Mouse (Mus musculus): ENCODE results near the gene Tat. TPM values are rescaled to one million over a fixed set of nuclear protein-coding genes. Genes with fewer than 3 reads are reported as not detected.

Tat gene
- total and polyA plus RNA-seq, 3 experiments: not detected

GRCm38 (mm10) chr8:109945153-109945632, 45.0 kb upstream of the Tat start:
- no peak overlapping the region for H3K4me3 ChIP-seq (replicated peaks in 1 of 3; ENCODE audit: low read depth in 2 of 3, low read length in 2 of 3, poor library complexity in 1 of 3)
- no peak overlapping the region for H3K4me2 ChIP-seq (ENCODE audit: insufficient read depth, low read depth, poor library complexity, severe bottlenecking)
- no peaks in the 10 kb centered on the region for H3K9me3 ChIP-seq (replicated peaks; ENCODE audit: low read length)
- H3K27me3 ChIP-seq (replicated peaks): no peaks in the 10 kb centered on the region
- peaks cover 0 to 7% of the 10 kb centered on the region in 2 experiments; a peak in 1 of 4 replicates for H3K4me1 ChIP-seq (ENCODE audit: control insufficient read depth in 1 of 2, insufficient read depth in 2 of 2)
- no peak overlapping the region for H3K27ac ChIP-seq (ENCODE audit: insufficient read depth, low read depth)
- DNase-seq (ENCODE audit: extremely low read depth): no peak
- no peaks in the 10 kb centered on the region; the same call in 1 of the 2 replicates for H3K79me2 ChIP-seq (replicated peaks; ENCODE audit: control insufficient read depth, extremely low read depth, insufficient read depth, poor library complexity, severe bottlenecking)
- dilution Hi-C loops (cut with MboI; ENCODE audit: extremely low pct_ligation_motif_present, extremely low pct_unique_long_range_greater_than_20kb, low sequenced_read_pairs) (no loop called here), in situ Hi-C loops (cut with MboI; ENCODE audit: low pct_ligation_motif_present, low pct_unique_long_range_greater_than_20kb, low sequenced_read_pairs) (no loop called here)
- no peak for TF ChIP-seq NRF1 (IDR thresholded peaks at IDR 0.05; ENCODE audit: low read depth, low read length)
- no peak for TF ChIP-seq MEF2A (IDR thresholded peaks at IDR 0.05; ENCODE audit: borderline replicate concordance, low read depth, low read length)
- no peak for TF ChIP-seq POLR2AphosphoS2 (IDR thresholded peaks at IDR 0.05; ENCODE audit: low read depth, low read length)
- no peak for TF ChIP-seq HCFC1 (IDR thresholded peaks at IDR 0.05; ENCODE audit: low read depth, low read length)
- H3K36me3 ChIP-seq (replicated peaks in 1 of 2; ENCODE audit: control insufficient read depth in 1 of 2, insufficient read depth in 1 of 2, low read length in 1 of 2): peaks cover 6 to 37% of the 10 kb centered on the region in 2 experiments
- H3K9ac ChIP-seq (ENCODE audit: insufficient read depth, low read depth): no peak overlapping the region

- TF ChIP-seq JUN (IDR thresholded peaks at IDR 0.05; ENCODE audit: insufficient read depth, low read depth, low read length): no peak
- TF ChIP-seq MAFK (IDR thresholded peaks at IDR 0.05; ENCODE audit: insufficient replicate concordance, low read length): no peak
- no peak for TF ChIP-seq UBTF (IDR thresholded peaks at IDR 0.05; ENCODE audit: low read depth, low read length)
- TF ChIP-seq MEF2A (IDR thresholded peaks at IDR 0.05; ENCODE audit: borderline replicate concordance, low read depth, low read length): no peak
- TF ChIP-seq MAZ (IDR thresholded peaks at IDR 0.05; ENCODE audit: low read depth, low read length): no peak
- TF ChIP-seq USF1 (IDR thresholded peaks at IDR 0.05; ENCODE audit: low read depth, low read length): no peak
- no peak for TF ChIP-seq CHD1 (IDR thresholded peaks at IDR 0.05; ENCODE audit: low read depth, low read length)
- no peak for TF ChIP-seq ZC3H11A (IDR thresholded peaks at IDR 0.05; ENCODE audit: low read depth, low read length)
- TF ChIP-seq MAX (IDR thresholded peaks at IDR 0.05; ENCODE audit: low read length): no peak
- TF ChIP-seq NELFE (IDR thresholded peaks at IDR 0.05; ENCODE audit: low read depth, low read length): no peak
- TF ChIP-seq BHLHE40 (IDR thresholded peaks at IDR 0.05; ENCODE audit: low read depth, low read length): no peak
- TF ChIP-seq ZNF384 (IDR thresholded peaks at IDR 0.05; ENCODE audit: low read depth, low read length): no peak
- TF ChIP-seq CTCF (conservative IDR thresholded peaks at IDR 0.05 in 1 of 2, IDR thresholded peaks at IDR 0.05 in 1 of 2; ENCODE audit: low read depth in 2 of 2, low read length in 2 of 2): no peak
- in situ Hi-C loops (cut with MboI; ENCODE audit: low pct_ligation_motif_present, low pct_unique_long_range_greater_than_20kb, low sequenced_read_pairs): no loop called here
- H3K36me3 ChIP-seq (replicated peaks in 1 of 2; ENCODE audit: control insufficient read depth in 1 of 2, insufficient read depth in 1 of 2, low read length in 1 of 2): peaks cover 1 to 32% of the 10 kb centered on the region in 2 experiments
- no peak for DNase-seq (ENCODE audit: extremely low read depth)
- no peak overlapping the region for H3K9ac ChIP-seq (ENCODE audit: insufficient read depth, low read depth)
- H3K79me2 ChIP-seq (replicated peaks; ENCODE audit: control insufficient read depth, extremely low read depth, insufficient read depth, poor library complexity, severe bottlenecking): no peaks in the 10 kb centered on the region; the same call in 1 of the 2 replicates
- H3K9me3 ChIP-seq (replicated peaks; ENCODE audit: low read length): no peaks in the 10 kb centered on the region
- no peak overlapping the region for H3K4me3 ChIP-seq (replicated peaks in 1 of 3; ENCODE audit: low read depth in 2 of 3, low read length in 2 of 3, poor library complexity in 1 of 3)
- dilution Hi-C loops (cut with MboI; ENCODE audit: extremely low pct_ligation_motif_present, extremely low pct_unique_long_range_greater_than_20kb, low sequenced_read_pairs): no loop called here
- H3K4me2 ChIP-seq (ENCODE audit: insufficient read depth, low read depth, poor library complexity, severe bottlenecking): no peak overlapping the region
- no peak overlapping the region for H3K27ac ChIP-seq (ENCODE audit: insufficient read depth, low read depth)
- no peaks in the 10 kb centered on the region for H3K27me3 ChIP-seq (replicated peaks)
- peaks cover 0 to 2% of the 10 kb centered on the region in 2 experiments; a peak in 1 of 4 replicates for H3K4me1 ChIP-seq (ENCODE audit: control insufficient read depth in 1 of 2, insufficient read depth in 2 of 2)
These were observed 44.5 kb upstream of the Tat start for GRCm38 (mm10) chr8:109945694-109946093.

Measured in CH12.LX (cell line).